Mouse (Mus musculus) thymus, postnatal 14 days (tissue): Measurements from ENCODE around the gene Runx1.
A peak's percentile ranks its signal among the peaks of the same experiment; 100 is the strongest.

ENCODE experiments used
- DNase-seq: peaks from one replicate; pipeline ENCODE4 v3.0.0; 2021

The Runx1 gene

GRCm38 (mm10) chr16:92644718-92645422 lies 181.1 kb downstream of the Runx1 start:
- DNase-seq: peak; percentile 82

- DNase-seq: no peak
Observed at GRCm38 (mm10) chr16:92644315-92644714, 181.6 kb downstream of the Runx1 start.

- DNase-seq: no peak
Observed at GRCm38 (mm10) chr16:92642283-92642682, 183.7 kb downstream of the Runx1 start.

GRCm38 (mm10) chr16:92641053-92641452 lies 184.9 kb downstream of the Runx1 start:
- peak; percentile 39 for DNase-seq

- peak; percentile 42 for DNase-seq
Observed at GRCm38 (mm10) chr16:92639093-92639492, 186.9 kb downstream of the Runx1 start.

- DNase-seq: no peak
Observed at GRCm38 (mm10) chr16:92637033-92637432, 188.9 kb downstream of the Runx1 start.

GRCm38 (mm10) chr16:92632115-92632763 lies 193.7 kb downstream of the Runx1 start:
- no peak for DNase-seq

GRCm38 (mm10) chr16:92631637-92632036 lies 194.3 kb downstream of the Runx1 start:
- no peak for DNase-seq

- DNase-seq: no peak
Observed at GRCm38 (mm10) chr16:92630950-92631349, 195.0 kb downstream of the Runx1 start.

GRCm38 (mm10) chr16:92629829-92630228 lies 196.1 kb downstream of the Runx1 start:
- no peak for DNase-seq

GRCm38 (mm10) chr16:92627262-92627661 lies 198.7 kb downstream of the Runx1 start:
- no peak for DNase-seq

GRCm38 (mm10) chr16:92623953-92624352 lies 202.0 kb downstream of the Runx1 start:
- no peak for DNase-seq

GRCm38 (mm10) chr16:92621859-92622258 lies 204.1 kb downstream of the Runx1 start:
- DNase-seq: no peak

- peak; percentile 19 for DNase-seq
Observed at GRCm38 (mm10) chr16:92620841-92621518, 205.0 kb downstream of the Runx1 start.

- no peak for DNase-seq
Observed at GRCm38 (mm10) chr16:92616839-92617238, 209.1 kb downstream of the Runx1 start.

- peak; percentile 28 for DNase-seq
Observed at GRCm38 (mm10) chr16:92615234-92615799, 210.6 kb downstream of the Runx1 start.

GRCm38 (mm10) chr16:92612546-92612945 lies 213.4 kb downstream of the Runx1 start:
- DNase-seq: no peak

- no peak for DNase-seq
Observed at GRCm38 (mm10) chr16:92611641-92612149, 214.3 kb downstream of the Runx1 start.

- DNase-seq: no peak
Observed at GRCm38 (mm10) chr16:92610464-92610863, 215.5 kb downstream of the Runx1 start.

- DNase-seq: no peak
Observed at GRCm38 (mm10) chr16:92609717-92610077, 216.3 kb downstream of the Runx1 start.

GRCm38 (mm10) chr16:92609006-92609716 lies 216.8 kb downstream of the Runx1 start:
- no peak for DNase-seq

GRCm38 (mm10) chr16:92608180-92608960 lies 217.6 kb downstream of the Runx1 start:
- no peak for DNase-seq
